Mouse (Mus musculus) lung, embryonic 15.5 days (tissue): Measurements from ENCODE around the gene Gm49450. TPM values are rescaled to one million over a fixed set of nuclear protein-coding genes. Genes with fewer than 3 reads are reported as not detected.

Experiments
- ATAC-seq: fragments of 200-750 bp; cut with Nextera tagmentation; 2 replicates; pipeline ENCODE4 v1.8.0; 2017; ENCODE audit warnings: moderate number of reproducible peaks, borderline replicate concordance; ENCODE audit not compliant: low FRiP score, low TSS enrichment; ENCODE audit errors: extremely low read depth
- H3K27ac ChIP-seq: fragments of 300-500 bp; sonication (generic); 2 replicates; pipeline ENCODE4 v1.5.1; 2015; ENCODE audit warnings: moderate library complexity, mild to moderate bottlenecking, inconsistent platforms
- H3K27me3 ChIP-seq: fragments of 300-500 bp; sonication (generic); 2 replicates; pipeline ENCODE4 v1.6.1; 2015; ENCODE audit warnings: inconsistent platforms
- H3K36me3 ChIP-seq: fragments of 300-500 bp; sonication (generic); 2 replicates; pipeline ENCODE4 v1.6.1; 2015; ENCODE audit warnings: inconsistent platforms
- H3K4me1 ChIP-seq: fragments of 300-500 bp; sonication (generic); 2 replicates; pipeline ENCODE4 v1.6.1; 2015; ENCODE audit warnings: inconsistent platforms
- H3K4me2 ChIP-seq: fragments of 300-500 bp; sonication (generic); 2 replicates; pipeline ENCODE4 v1.6.1; 2015; ENCODE audit warnings: inconsistent platforms, mild to moderate bottlenecking, moderate library complexity
- H3K4me3 ChIP-seq: fragments of 300-500 bp; sonication (generic); 2 replicates; pipeline ENCODE4 v1.5.1; 2015; ENCODE audit warnings: mild to moderate bottlenecking, inconsistent platforms
- H3K9ac ChIP-seq: fragments of 300-500 bp; sonication (generic); 2 replicates; pipeline ENCODE4 v1.6.1; 2015; ENCODE audit warnings: inconsistent platforms
- H3K9me3 ChIP-seq: fragments of 300-500 bp; sonication (generic); 2 replicates; pipeline ENCODE4 v1.6.1; 2016; ENCODE audit warnings: inconsistent platforms
- WGBS: fragments of 180-500 bp; shearing (Covaris S2); methylation state at CpG from one replicate; pipeline ENCODE4 v1.1.7; 2015; 5-methylcytosine and 5-hydroxymethylcytosine counted together
- polyA plus RNA-seq: library from polyadenylated mRNA; unstranded; fragments of >200 nt; fragmentation: Nextera tagmentation; extraction: Ambion mirVana; gene quantifications from 2 replicates; pipeline ENCODE4 v1.2.1, GENCODE M21; 2015

Gene Gm49450
- polyA plus RNA-seq, 1 experiment from 2014 or later: not detected

GRCm38 (mm10) chr15:98992086-98992912, 38.9 kb upstream of the Gm49450 start:
- Histone ChIP-seq H3K9ac (peak overlapping the region; percentile 55), H3K4me2 (peak overlapping the region; percentile 71), H3K4me3 (peak overlapping the region; percentile 37), H3K9me3 (no peaks in the 10 kb centered on the region), H3K4me1 (peaks cover 48% of the 10 kb centered on the region), H3K27me3 (no peaks in the 10 kb centered on the region), H3K27ac (peak overlapping the region; percentile 93), H3K36me3 (no peaks in the 10 kb centered on the region)
- WGBS: 28% methylated on average over 17 of the region's 17 CpGs
- peak; percentile 47; the same call in 1 of the 2 replicates for ATAC-seq

- peaks cover 54% of the 10 kb centered on the region for H3K4me1 ChIP-seq
- H3K9me3 ChIP-seq: no peaks in the 10 kb centered on the region
- H3K36me3 ChIP-seq: no peaks in the 10 kb centered on the region
- H3K9ac ChIP-seq: peak overlapping the region; percentile 13; the same call in 1 of the 2 replicates
- ATAC-seq: no peak
- peak overlapping the region; percentile 93; the same call in 1 of the 2 replicates for H3K27ac ChIP-seq
- no peaks in the 10 kb centered on the region for H3K27me3 ChIP-seq
- 29% methylated on average over 9 of the region's 9 CpGs for WGBS
- H3K4me3 ChIP-seq: no peak overlapping the region
- 0 out of 2 replicates have a peak overlapping the region, but pooled peaks have one; percentile 0 for H3K4me2 ChIP-seq
Observed at GRCm38 (mm10) chr15:98991540-98992050, 38.2 kb upstream of the Gm49450 start.

- no peak overlapping the region for H3K27ac ChIP-seq
- no peaks in the 10 kb centered on the region for H3K9me3 ChIP-seq
- H3K9ac ChIP-seq: peak overlapping the region; percentile 13; the same call in 1 of the 2 replicates
- no peaks in the 10 kb centered on the region for H3K27me3 ChIP-seq
- 0 out of 2 replicates have a peak overlapping the region, but pooled peaks have one; percentile 0 for H3K4me2 ChIP-seq
- H3K4me1 ChIP-seq: peaks cover 61% of the 10 kb centered on the region
- 35% methylated on average over 15 of the region's 15 CpGs for WGBS
- no peak overlapping the region for H3K4me3 ChIP-seq
- H3K36me3 ChIP-seq: no peaks in the 10 kb centered on the region
- ATAC-seq: no peak
Observed at GRCm38 (mm10) chr15:98990669-98991539, 37.6 kb upstream of the Gm49450 start.

GRCm38 (mm10) chr15:98989701-98990430, 36.5 kb upstream of the Gm49450 start:
- H3K4me2 ChIP-seq: no peak overlapping the region
- ATAC-seq: no peak
- H3K36me3 ChIP-seq: no peaks in the 10 kb centered on the region
- no peak overlapping the region for H3K27ac ChIP-seq
- H3K4me1 ChIP-seq: peaks cover 66% of the 10 kb centered on the region
- no peak overlapping the region for H3K9ac ChIP-seq
- H3K9me3 ChIP-seq: no peaks in the 10 kb centered on the region
- H3K27me3 ChIP-seq: no peaks in the 10 kb centered on the region
- WGBS: 37% methylated on average over 10 of the region's 12 CpGs
- H3K4me3 ChIP-seq: no peak overlapping the region

GRCm38 (mm10) chr15:98988787-98989186, 35.4 kb upstream of the Gm49450 start:
- WGBS: 76% methylated on average over 3 of the region's 3 CpGs
- Histone ChIP-seq H3K4me1 (peaks cover 67% of the 10 kb centered on the region), H3K9ac (no peak overlapping the region), H3K4me2 (no peak overlapping the region), H3K27ac (no peak overlapping the region), H3K9me3 (no peaks in the 10 kb centered on the region), H3K4me3 (no peak overlapping the region), H3K27me3 (no peaks in the 10 kb centered on the region), H3K36me3 (no peaks in the 10 kb centered on the region)
- ATAC-seq: no peak

- Histone ChIP-seq H3K4me1 (peaks cover 61% of the 10 kb centered on the region), H3K27me3 (no peaks in the 10 kb centered on the region), H3K27ac (peak overlapping the region; percentile 92), H3K9me3 (no peaks in the 10 kb centered on the region), H3K4me2 (no peak overlapping the region), H3K36me3 (no peaks in the 10 kb centered on the region), H3K9ac (no peak overlapping the region), H3K4me3 (no peak overlapping the region)
- 63% methylated on average over 8 of the region's 8 CpGs for WGBS
- no peak for ATAC-seq
Observed at GRCm38 (mm10) chr15:98987661-98988181, 34.4 kb upstream of the Gm49450 start.

- no peak overlapping the region for H3K4me2 ChIP-seq
- no peaks in the 10 kb centered on the region for H3K27me3 ChIP-seq
- no peaks in the 10 kb centered on the region for H3K36me3 ChIP-seq
- H3K4me1 ChIP-seq: peaks cover 56% of the 10 kb centered on the region
- no peak overlapping the region for H3K4me3 ChIP-seq
- ATAC-seq: no peak
- H3K9me3 ChIP-seq: no peaks in the 10 kb centered on the region
- WGBS: 20% methylated on average over 7 of the region's 7 CpGs
- H3K27ac ChIP-seq: peak overlapping the region; percentile 92
- no peak overlapping the region for H3K9ac ChIP-seq
Observed at GRCm38 (mm10) chr15:98987077-98987630, 33.8 kb upstream of the Gm49450 start.

GRCm38 (mm10) chr15:98985982-98986715, 32.8 kb upstream of the Gm49450 start:
- peak overlapping the region; percentile 92 for H3K27ac ChIP-seq

GRCm38 (mm10) chr15:98985240-98985981, 32.1 kb upstream of the Gm49450 start:
- Histone ChIP-seq H3K36me3 (no peaks in the 10 kb centered on the region), H3K27ac (peak overlapping the region; percentile 92), H3K4me1 (peaks cover 39% of the 10 kb centered on the region), H3K9me3 (no peaks in the 10 kb centered on the region), H3K27me3 (no peaks in the 10 kb centered on the region), H3K9ac (peak overlapping the region; percentile 38), H3K4me2 (peak overlapping the region; percentile 70), H3K4me3 (peak overlapping the region; percentile 55)
- peak; percentile 83 for ATAC-seq
- WGBS: 2% methylated on average over 29 of the region's 29 CpGs

More at GRCm38 (mm10) chr15:98985982-98986715, 32.8 kb upstream of the Gm49450 start:
- Histone ChIP-seq H3K36me3 (no peaks in the 10 kb centered on the region), H3K4me1 (peaks cover 46% of the 10 kb centered on the region), H3K4me2 (peak overlapping the region; percentile 70), H3K9ac (peak overlapping the region; percentile 38), H3K27me3 (no peaks in the 10 kb centered on the region), H3K4me3 (peak overlapping the region; percentile 55), H3K9me3 (no peaks in the 10 kb centered on the region)
- WGBS: 34% methylated on average over 12 of the region's 12 CpGs
- ATAC-seq: no peak

- no peak overlapping the region for H3K27ac ChIP-seq
- no peak overlapping the region for H3K9ac ChIP-seq
- no peak overlapping the region for H3K4me3 ChIP-seq
- peaks cover 33% of the 10 kb centered on the region for H3K4me1 ChIP-seq
- no peak for ATAC-seq
- no peaks in the 10 kb centered on the region for H3K9me3 ChIP-seq
- WGBS: 54% methylated on average over 6 of the region's 6 CpGs
- H3K36me3 ChIP-seq: no peaks in the 10 kb centered on the region
- peak overlapping the region; percentile 70 for H3K4me2 ChIP-seq
- H3K27me3 ChIP-seq: no peaks in the 10 kb centered on the region
Observed at GRCm38 (mm10) chr15:98984681-98985080, 31.3 kb upstream of the Gm49450 start.
